Mouse (Mus musculus) urinary bladder, postnatal 0 days (tissue): ENCODE data around the gene Hs3st3b1. TPM values are rescaled to one million over a fixed set of nuclear protein-coding genes. Genes with fewer than 3 reads are reported as not detected.

ENCODE experiments used
- polyA plus RNA-seq: library from polyadenylated mRNA; unstranded; fragments of >200 nt; fragmentation: Nextera tagmentation; extraction: Ambion mirVana; gene quantifications from 2 replicates; pipeline ENCODE4 v1.2.1, GENCODE M21; 2015

Hs3st3b1 gene
- 0.17 and 0.25 TPM in 2 replicates for polyA plus RNA-seq

GRCm38 (mm10) chr11:63922091-63922621 is at the start of gene Hs3st3b1:
Gene Hs3st3b1, minus strand, starts transcription at chr11:63922290.

Other genes with a start within 250 kb of the Hs3st3b1 start
- 10.2 and 12.7 TPM in 2 replicates for gene Cox10, start 157.2 kb upstream of the Hs3st3b1 start, polyA plus RNA-seq